Mouse (Mus musculus) limb, embryonic 12.5 days (tissue): ENCODE data around the gene Poldip2. TPM values are rescaled to one million over a fixed set of nuclear protein-coding genes. Genes with fewer than 3 reads are reported as not detected.
"Not testable (repeated sequence)": the region's sequence is repeated elsewhere in the genome, so short reads cannot be mapped to it uniquely, and the experiment has no call there.

Experiments used
- ATAC-seq: fragments of 200-750 bp; cut with Nextera tagmentation; 2 replicates; pipeline ENCODE4 v1.8.0; 2017; ENCODE audit warnings: low read depth, moderate TSS enrichment; ENCODE audit not compliant: insufficient number of reproducible peaks, insufficient read depth, low FRiP score, low TSS enrichment
- H3K27ac ChIP-seq: fragments of 300-500 bp; sonication (generic); 2 replicates; pipeline ENCODE4 v1.5.1; 2016; ENCODE audit warnings: mild to moderate bottlenecking, moderate library complexity
- H3K27me3 ChIP-seq: fragments of 300-500 bp; sonication (generic); 2 replicates; pipeline ENCODE4 v1.6.1; 2016; ENCODE audit warnings: mild to moderate bottlenecking, moderate library complexity
- H3K36me3 ChIP-seq: fragments of 300-500 bp; sonication (generic); 2 replicates; pipeline ENCODE4 v1.6.1; 2016; ENCODE audit warnings: mild to moderate bottlenecking, moderate library complexity
- H3K4me1 ChIP-seq: fragments of 300-500 bp; sonication (generic); replicated peaks from 2 replicates; pipeline ENCODE4 v1.6.1; 2016
- H3K4me2 ChIP-seq: fragments of 300-500 bp; sonication (generic); 2 replicates; pipeline ENCODE4 v1.6.1; 2016; ENCODE audit warnings: mild to moderate bottlenecking, moderate library complexity
- H3K4me3 ChIP-seq: fragments of 300-500 bp; sonication (generic); replicated peaks from 2 replicates; pipeline ENCODE4 v1.5.1; 2016; ENCODE audit warnings: mild to moderate bottlenecking
- H3K9ac ChIP-seq: fragments of 300-500 bp; sonication (generic); replicated peaks from 2 replicates; pipeline ENCODE4 v1.6.1; 2016; ENCODE audit warnings: mild to moderate bottlenecking, moderate library complexity
- H3K9me3 ChIP-seq: fragments of 300-500 bp; sonication (generic); 2 replicates; pipeline ENCODE4 v1.6.1; 2016; ENCODE audit warnings: mild to moderate bottlenecking, moderate library complexity
- WGBS: fragments of 180-500 bp; shearing (Covaris S2); methylation state at CpG from one replicate; pipeline ENCODE4 v1.1.7; 2016; 5-methylcytosine and 5-hydroxymethylcytosine counted together
- polyA plus RNA-seq: library from polyadenylated mRNA; unstranded; fragments of >200 nt; fragmentation: Nextera tagmentation; extraction: Ambion mirVana; gene quantifications from 2 replicates; pipeline ENCODE4 v1.2.1, GENCODE M21; 2016

Poldip2 gene
- polyA plus RNA-seq, 1 experiment from 2014 or later = 180 TPM

DNA sequence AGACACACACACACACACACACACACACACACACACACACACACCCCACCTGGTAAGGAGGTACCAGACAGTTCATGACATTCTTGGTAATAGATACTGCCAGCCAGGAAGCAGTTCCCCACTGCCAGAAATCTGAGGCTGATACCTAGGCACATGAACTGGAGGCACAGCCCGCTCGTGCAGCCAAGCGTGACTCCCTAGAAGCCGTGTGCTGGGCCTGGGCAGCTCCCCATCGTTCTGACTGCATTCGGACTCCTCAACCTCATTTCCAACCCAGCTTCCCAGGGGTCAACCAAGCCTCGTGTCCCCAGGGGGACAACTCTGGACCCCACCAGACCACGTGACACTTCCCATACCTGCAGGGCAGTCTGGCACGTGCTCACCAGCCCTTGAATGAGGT is 16.7 kb downstream of the Poldip2 start:
- no peaks in the 10 kb centered on the region for H3K27me3 ChIP-seq
- no peaks in the 10 kb centered on the region for H3K4me1 ChIP-seq

GRCm38 (mm10) chr11:78530001-78530400 is 18.0 kb downstream of the Poldip2 start:
- no peaks in the 10 kb centered on the region for H3K9me3 ChIP-seq
- no peak for ATAC-seq
- H3K9ac ChIP-seq = no peak overlapping the region
- H3K4me2 ChIP-seq = no peak overlapping the region
- no peak overlapping the region for H3K27ac ChIP-seq
- WGBS = 90% methylated on average over 12 of the region's 12 CpGs
- H3K27me3 ChIP-seq = no peaks in the 10 kb centered on the region
- H3K4me3 ChIP-seq = no peak overlapping the region
- H3K4me1 ChIP-seq = peaks cover 7% of the 10 kb centered on the region
- H3K36me3 ChIP-seq = peaks cover 70% of the 10 kb centered on the region

More for the DNA sequence above, 16.7 kb downstream of the Poldip2 start:
- Histone ChIP-seq H3K9ac (no peak overlapping the region), H3K9me3 (no peaks in the 10 kb centered on the region), H3K4me3 (no peak overlapping the region), H3K36me3 (peaks cover 82% of the 10 kb centered on the region), H3K27ac (no peak overlapping the region), H3K4me2 (no peak overlapping the region)
- no peak for ATAC-seq
- WGBS = 95% methylated on average over 9 of the region's 9 CpGs

DNA sequence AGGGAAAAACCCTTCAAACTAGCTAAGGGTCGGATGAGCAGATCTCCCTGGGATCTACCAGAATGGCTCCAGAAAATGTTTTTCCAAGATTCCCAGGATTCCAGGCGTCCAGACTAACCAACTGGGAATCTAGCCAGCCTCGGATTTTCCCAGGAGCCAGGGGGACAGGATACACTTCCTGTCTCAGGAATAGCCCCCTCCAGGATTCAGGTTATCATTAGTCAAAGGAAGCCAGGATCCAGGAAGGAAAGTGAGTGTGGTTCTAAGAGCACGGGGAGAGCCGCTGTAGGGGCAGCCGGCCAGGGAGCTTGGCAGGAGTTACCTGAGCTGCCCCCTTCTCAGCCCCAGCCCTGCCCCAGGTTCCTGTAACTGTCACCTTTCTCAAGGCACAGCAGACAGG is 19.1 kb downstream of the Poldip2 start:
- Histone ChIP-seq H3K9me3 (no peaks in the 10 kb centered on the region), H3K9ac (no peak overlapping the region), H3K4me3 (no peak overlapping the region), H3K36me3 (peaks cover 60% of the 10 kb centered on the region), H3K4me1 (peaks cover 10% of the 10 kb centered on the region), H3K27me3 (no peaks in the 10 kb centered on the region), H3K27ac (0 out of 2 replicates have a peak overlapping the region, but pooled peaks have one; percentile 23), H3K4me2 (no peak overlapping the region)
- 83% methylated on average over 6 of the region's 6 CpGs for whole genome bisulfite sequencing
- no peak for ATAC-seq

- H3K4me3 ChIP-seq, ATAC-seq, H3K9ac ChIP-seq, H3K27me3 ChIP-seq, H3K9me3 ChIP-seq, H3K4me1 ChIP-seq, H3K4me2 ChIP-seq, H3K27ac ChIP-seq: not testable (repeated sequence)
- peaks cover 55% of the 10 kb centered on the region for H3K36me3 ChIP-seq
- 92% methylated on average over 10 of the region's 10 CpGs for WGBS
These were observed 19.5 kb downstream of the Poldip2 start for GRCm38 (mm10) chr11:78531515-78531914.

DNA sequence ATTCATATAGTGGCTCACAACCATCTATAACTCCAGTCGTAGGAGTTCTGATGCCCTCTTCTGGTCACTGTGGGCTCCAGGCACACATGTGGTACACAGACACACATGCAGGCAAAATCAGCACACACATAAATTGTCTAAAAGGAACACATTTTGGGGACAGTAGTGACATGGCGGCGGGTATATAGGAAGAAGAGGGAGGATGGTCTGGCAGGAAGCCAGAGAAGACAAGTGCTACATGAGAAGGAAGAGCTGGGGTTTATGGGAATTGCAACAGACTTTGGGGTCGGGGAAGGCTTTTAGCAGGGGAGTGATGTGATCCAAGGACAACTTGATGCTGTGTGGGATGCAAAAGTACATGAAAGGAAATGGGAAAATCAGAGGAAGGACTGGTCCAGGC is 22.5 kb downstream of the Poldip2 start:
- H3K4me1 ChIP-seq = peaks cover 21% of the 10 kb centered on the region
- H3K36me3 ChIP-seq = peaks cover 39% of the 10 kb centered on the region
- H3K4me2 ChIP-seq = peak overlapping the region; percentile 79
- H3K27me3 ChIP-seq = no peaks in the 10 kb centered on the region
- ATAC-seq = no peak
- H3K27ac ChIP-seq = no peak overlapping the region
- H3K9ac ChIP-seq = no peak overlapping the region
- WGBS = 93% methylated on average over 4 of the region's 4 CpGs
- H3K9me3 ChIP-seq = no peaks in the 10 kb centered on the region
- H3K4me3 ChIP-seq = peak overlapping the region; percentile 77

DNA sequence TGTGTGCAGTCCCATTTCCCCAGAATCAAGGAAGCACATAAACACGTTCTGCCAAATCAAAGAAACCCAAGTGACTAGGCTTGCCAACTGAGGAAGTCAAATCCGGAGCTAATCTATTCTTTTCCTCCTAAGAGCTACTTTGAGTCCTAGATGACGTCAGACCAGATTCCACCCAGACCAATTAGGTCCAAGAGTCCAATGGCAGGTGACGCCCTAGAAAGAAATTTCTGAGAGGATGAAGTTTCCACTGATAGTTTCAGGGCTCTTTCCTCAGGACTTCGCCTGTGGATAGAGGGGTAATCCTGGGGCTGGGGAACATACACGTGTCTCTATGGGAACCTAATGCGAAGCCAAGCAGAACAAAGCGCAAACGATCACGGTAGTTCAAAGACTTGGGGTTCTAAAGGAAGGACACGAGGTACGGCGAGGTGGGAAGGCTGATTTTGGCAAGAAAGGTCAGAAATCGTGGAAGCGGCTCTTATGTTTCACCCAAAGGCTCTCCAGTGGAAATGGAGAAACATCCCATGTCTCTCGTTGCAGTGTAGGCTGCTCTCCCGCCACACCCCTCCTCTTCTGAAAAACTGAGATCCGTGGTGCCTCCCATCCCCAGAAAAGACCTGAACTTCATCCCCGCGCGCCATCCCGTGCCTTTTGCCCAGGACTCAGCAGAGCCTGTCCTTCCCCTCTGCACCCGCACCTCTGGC is 23.5 kb downstream of the Poldip2 start:
- Histone ChIP-seq H3K9ac (peak overlapping the region; percentile 73), H3K4me3 (peak overlapping the region; percentile 77), H3K36me3 (peaks cover 39% of the 10 kb centered on the region), H3K4me2 (peak overlapping the region; percentile 79), H3K27ac (peak overlapping the region; percentile 93), H3K27me3 (no peaks in the 10 kb centered on the region), H3K9me3 (no peaks in the 10 kb centered on the region), H3K4me1 (peaks cover 21% of the 10 kb centered on the region)
- under 1% methylated on average over 23 of the region's 23 CpGs for WGBS
- ATAC-seq = no peak; the same call in 1 of the 2 replicates

- Histone ChIP-seq H3K9me3 (no peaks in the 10 kb centered on the region), H3K4me1 (peaks cover 21% of the 10 kb centered on the region), H3K4me3 (peak within 1 kb of the TSS; percentile 77), H3K27ac (peak within 1 kb of the TSS; percentile 93), H3K27me3 (no peaks in the 10 kb centered on the region), H3K4me2 (peak within 1 kb of the TSS; percentile 86), H3K36me3 (peaks cover 40% of the 10 kb centered on the region), H3K9ac (peak within 1 kb of the TSS; percentile 82)
- peak; percentile 97 for ATAC-seq
- WGBS = under 1% methylated on average over 52 of the region's 52 CpGs
These were observed 24.2 kb downstream of the Poldip2 start, which contains the start of the genes Tnfaip1 and Ift20 for GRCm38 (mm10) chr11:78536080-78536689. TSS of gene Tnfaip1 (minus strand) at chr11:78536332. TSS of gene Ift20 (plus strand) at chr11:78536361.

DNA sequence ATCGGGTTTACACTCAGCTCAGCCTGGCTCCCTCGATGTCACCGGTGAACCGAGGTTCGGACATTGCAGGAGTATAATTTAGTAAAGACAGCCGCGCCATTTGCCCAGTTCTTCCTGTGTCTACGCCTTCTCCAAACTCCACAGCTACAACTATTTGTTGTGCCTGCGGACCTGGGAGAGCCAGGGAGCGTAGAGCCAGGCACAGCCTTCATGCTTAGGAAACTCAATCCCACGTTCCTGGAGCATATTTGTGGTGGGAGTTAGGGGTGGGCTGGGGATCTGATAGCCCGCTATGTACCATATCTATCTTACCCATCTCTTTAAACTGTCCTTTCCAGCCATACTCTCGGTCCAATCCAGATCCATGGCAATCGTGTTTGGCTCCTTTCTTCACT is 24.7 kb downstream of the Poldip2 start:
- Histone ChIP-seq H3K4me3 (peak overlapping the region; percentile 77), H3K9me3 (no peaks in the 10 kb centered on the region), H3K27ac (peak overlapping the region; percentile 76), H3K36me3 (peaks cover 42% of the 10 kb centered on the region), H3K4me1 (peaks cover 21% of the 10 kb centered on the region), H3K27me3 (no peaks in the 10 kb centered on the region), H3K9ac (peak overlapping the region; percentile 82), H3K4me2 (peak overlapping the region; percentile 86)
- WGBS = 3% methylated on average over 14 of the region's 14 CpGs
- ATAC-seq = no peak

DNA sequence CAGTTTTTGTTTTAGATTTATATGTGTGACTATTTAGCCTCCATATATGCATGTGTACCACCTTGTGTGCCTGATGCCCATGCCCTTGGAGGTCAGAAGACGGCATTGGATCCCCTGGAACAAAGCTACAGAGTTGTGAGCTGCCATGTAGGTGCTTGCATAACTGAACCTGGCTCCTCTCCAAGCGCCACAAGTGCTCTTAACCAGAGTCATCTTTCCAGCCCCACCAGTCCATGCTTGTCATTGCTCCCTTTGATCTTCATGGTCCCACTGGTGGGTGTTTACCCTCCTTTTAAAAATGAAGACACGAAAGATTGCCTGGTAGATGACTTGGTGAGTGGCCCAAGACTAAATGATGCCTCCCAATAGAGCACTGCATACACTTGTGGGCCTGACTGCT is 28.4 kb downstream of the Poldip2 start:
- no peaks in the 10 kb centered on the region for H3K27me3 ChIP-seq
- WGBS = 83% methylated on average over 3 of the region's 3 CpGs
- H3K4me2 ChIP-seq = no peak overlapping the region
- no peaks in the 10 kb centered on the region for H3K9me3 ChIP-seq
- H3K36me3 ChIP-seq = peaks cover 66% of the 10 kb centered on the region
- H3K4me3 ChIP-seq = no peak overlapping the region
- H3K27ac ChIP-seq = no peak overlapping the region
- peaks cover 11% of the 10 kb centered on the region for H3K4me1 ChIP-seq
- no peak overlapping the region for H3K9ac ChIP-seq
- ATAC-seq = no peak

DNA sequence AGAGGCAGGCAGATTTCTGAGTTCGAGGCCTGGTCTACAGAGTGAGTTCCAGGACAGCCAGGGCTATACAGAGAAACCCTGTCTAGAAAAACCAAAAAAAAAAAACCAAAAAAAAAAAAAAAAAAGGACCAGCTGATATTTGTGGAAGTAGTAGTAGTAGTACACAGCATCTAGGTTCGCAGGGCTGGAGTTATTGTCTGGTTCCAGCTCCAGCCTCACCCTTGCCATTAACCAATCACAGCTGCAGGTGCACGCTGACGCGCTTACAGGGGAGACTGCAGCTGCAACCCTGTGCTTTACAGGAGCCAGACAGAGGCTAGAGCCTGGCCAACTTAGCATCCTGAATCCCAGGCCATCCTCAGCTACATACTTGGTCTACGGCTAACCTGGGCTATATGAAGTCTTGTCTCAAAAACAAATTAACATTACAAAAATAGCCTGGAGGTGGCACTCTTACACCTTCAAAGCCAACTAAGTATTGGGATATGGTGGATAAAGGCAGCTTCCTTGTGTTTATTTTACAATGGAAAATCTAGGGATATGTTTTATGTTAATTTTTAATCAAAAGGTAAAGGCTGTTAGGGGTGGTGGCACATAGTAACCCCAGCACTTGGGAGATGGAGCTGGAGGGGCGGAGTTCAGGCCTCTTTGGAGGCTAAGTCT is 32.6 kb downstream of the Poldip2 start:
- H3K4me3 ChIP-seq = no peak overlapping the region
- H3K9ac ChIP-seq = no peak overlapping the region
- no peaks in the 10 kb centered on the region for H3K27me3 ChIP-seq
- H3K27ac ChIP-seq = no peak overlapping the region
- ATAC-seq = no peak
- no peak overlapping the region for H3K4me2 ChIP-seq
- H3K9me3 ChIP-seq = no peaks in the 10 kb centered on the region
- peaks cover 12% of the 10 kb centered on the region for H3K4me1 ChIP-seq
- peaks cover 56% of the 10 kb centered on the region for H3K36me3 ChIP-seq
- WGBS = 93% methylated on average over 7 of the region's 7 CpGs

GRCm38 (mm10) chr11:78545181-78545580 is 33.2 kb downstream of the Poldip2 start:
- H3K36me3 ChIP-seq = peaks cover 50% of the 10 kb centered on the region
- no peak overlapping the region for H3K27ac ChIP-seq
- 69% methylated on average over 8 of the region's 8 CpGs for WGBS
- H3K4me3 ChIP-seq = no peak overlapping the region
- H3K27me3 ChIP-seq = no peaks in the 10 kb centered on the region
- peaks cover 15% of the 10 kb centered on the region for H3K4me1 ChIP-seq
- H3K9ac ChIP-seq = no peak overlapping the region
- no peaks in the 10 kb centered on the region for H3K9me3 ChIP-seq
- no peak for ATAC-seq
- H3K4me2 ChIP-seq = no peak overlapping the region
